Mouse (Mus musculus): Measurements from ENCODE around the gene Mydgf. TPM values are rescaled to one million over a fixed set of nuclear protein-coding genes. Genes with fewer than 3 reads are reported as not detected.
A peak's percentile ranks its signal among the peaks of the same experiment; 100 is the strongest.

The Mydgf gene
- polyA plus RNA-seq, 1 experiment from 2014 or later: 102 TPM

GRCm38 (mm10) chr17:56182975-56183657 lies 604 bp downstream of the Mydgf start:
- ATAC-seq (replicated peaks; ENCODE audit: low FRiP score): peak; percentile 65
- Histone ChIP-seq H3K4me1 (replicated peaks; ENCODE audit: control insufficient read depth, insufficient read depth, low read length) (peaks cover 10% of the 10 kb centered on the region), H3K9ac (ENCODE audit: low read depth, low read length) (peak overlapping the region; percentile 86), H3K4me2 (peak overlapping the region; percentile 72), H3K9me3 (ENCODE audit: control insufficient read depth, low read length) (no peaks in the 10 kb centered on the region), H3K36me3 (ENCODE audit: control insufficient read depth, insufficient read depth, low read length) (peaks cover 39% of the 10 kb centered on the region), H3K4me3 (ENCODE audit: low read depth, low read length) (peak overlapping the region; percentile 90), H3K27ac (ENCODE audit: low read depth, low read length) (peak overlapping the region; percentile 75), H3K27me3 (replicated peaks; ENCODE audit: control insufficient read depth, insufficient read depth, low read length) (no peaks in the 10 kb centered on the region)
- peak; percentile 52 for DNase-seq (ENCODE audit: low spot score)
- WGBS: 3% methylated on average over 14 of the region's 14 CpGs

DNA sequence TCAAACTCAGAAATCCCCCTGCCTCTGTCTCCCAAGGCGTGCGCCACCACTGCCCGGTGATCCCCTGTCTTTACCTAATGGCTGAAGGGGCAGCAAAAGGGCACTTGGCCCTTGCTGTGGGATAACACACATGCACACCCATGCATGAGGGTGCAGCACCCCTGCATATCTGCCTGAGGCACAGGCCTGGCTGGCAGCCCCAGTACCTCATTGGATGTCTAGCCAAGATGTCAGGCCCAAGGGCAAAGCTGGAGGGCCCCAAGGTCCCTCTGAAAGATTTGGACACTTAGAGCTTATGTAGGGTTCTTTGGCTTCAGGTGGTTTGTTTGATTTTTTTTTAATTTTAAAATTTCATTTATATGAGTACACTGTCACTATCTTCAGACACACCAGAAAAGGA lies 8.3 kb downstream of the Mydgf start:
- H3K27me3 ChIP-seq (replicated peaks; ENCODE audit: control insufficient read depth, insufficient read depth, low read length): no peaks in the 10 kb centered on the region
- ATAC-seq (replicated peaks; ENCODE audit: low FRiP score): no peak
- H3K4me2 ChIP-seq: no peak overlapping the region
- H3K27ac ChIP-seq (ENCODE audit: low read depth, low read length): no peak overlapping the region
- no peaks in the 10 kb centered on the region; the same call in 1 of the 2 replicates for H3K4me1 ChIP-seq (replicated peaks; ENCODE audit: control insufficient read depth, insufficient read depth, low read length)
- no peaks in the 10 kb centered on the region for H3K9me3 ChIP-seq (ENCODE audit: control insufficient read depth, low read length)
- no peak overlapping the region for H3K9ac ChIP-seq (ENCODE audit: low read depth, low read length)
- peaks cover 41% of the 10 kb centered on the region for H3K36me3 ChIP-seq (ENCODE audit: control insufficient read depth, insufficient read depth, low read length)
- H3K4me3 ChIP-seq (ENCODE audit: low read depth, low read length): no peak overlapping the region
- WGBS: 94% methylated on average over 3 of the region's 3 CpGs
- no peak for DNase-seq (ENCODE audit: low spot score)

DNA sequence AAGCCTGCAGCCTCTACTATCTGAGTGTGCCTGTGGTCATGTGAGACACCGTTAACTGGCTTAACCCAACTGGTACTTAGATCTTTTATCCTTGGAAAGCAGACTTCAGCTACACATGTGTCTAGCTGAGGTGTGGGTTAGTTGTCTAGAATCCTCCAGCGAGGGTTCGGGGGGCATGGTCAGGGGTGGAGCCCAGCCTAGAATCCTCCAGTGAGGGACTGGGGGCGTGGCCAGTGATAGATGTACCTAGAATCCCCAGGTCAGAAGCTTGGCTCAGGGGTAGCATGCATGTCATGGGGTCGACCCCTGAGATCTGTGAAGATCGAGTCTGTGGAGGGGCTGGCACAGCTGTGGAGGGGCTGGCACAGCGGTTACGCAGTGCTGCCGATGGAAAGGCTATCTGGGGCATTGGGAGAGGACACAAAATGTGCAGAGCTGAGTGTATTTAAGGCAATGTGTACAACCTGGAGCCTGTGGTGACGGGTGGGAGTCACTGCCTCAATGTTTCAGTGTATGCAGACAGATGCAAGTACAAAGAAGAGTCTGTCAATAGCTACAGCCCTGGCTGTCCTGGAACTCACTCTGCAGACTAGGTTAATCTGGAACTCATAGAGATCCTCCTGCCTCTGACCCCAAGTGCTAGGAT lies 10.2 kb downstream of the Mydgf start:
- ATAC-seq (replicated peaks; ENCODE audit: low FRiP score) (0 out of 2 replicates have a peak, but pooled peaks have one; percentile 1), DNase-seq (ENCODE audit: low spot score) (no peak)
- Histone ChIP-seq H3K27ac (ENCODE audit: low read depth, low read length) (no peak overlapping the region), H3K27me3 (replicated peaks; ENCODE audit: control insufficient read depth, insufficient read depth, low read length) (no peaks in the 10 kb centered on the region), H3K9ac (ENCODE audit: low read depth, low read length) (no peak overlapping the region), H3K9me3 (ENCODE audit: control insufficient read depth, low read length) (no peaks in the 10 kb centered on the region), H3K4me1 (replicated peaks; ENCODE audit: control insufficient read depth, insufficient read depth, low read length) (peaks cover 2% of the 10 kb centered on the region), H3K36me3 (ENCODE audit: control insufficient read depth, insufficient read depth, low read length) (peaks cover 27% of the 10 kb centered on the region), H3K4me3 (ENCODE audit: low read depth, low read length) (no peak overlapping the region), H3K4me2 (no peak overlapping the region)
- WGBS: 55% methylated on average over 10 of the region's 10 CpGs

DNA sequence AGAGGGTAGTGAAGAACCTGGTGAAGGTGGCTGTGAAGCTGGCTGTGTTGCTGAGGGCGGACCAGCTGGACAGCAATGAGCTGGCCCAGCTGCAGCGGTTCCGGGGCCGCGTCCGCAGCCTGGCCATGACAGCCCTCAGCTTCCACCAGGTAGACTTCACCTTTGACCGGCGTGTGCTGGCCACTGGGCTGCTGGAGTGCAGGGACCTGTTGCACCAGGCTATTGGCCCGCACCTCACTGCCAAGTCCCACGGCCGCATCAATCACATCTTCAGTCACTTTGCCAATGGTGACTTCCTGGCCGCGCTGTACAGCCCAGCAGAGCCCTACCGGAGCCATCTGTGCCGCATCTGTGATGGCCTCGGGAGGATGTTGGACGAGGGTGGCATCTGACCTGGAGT lies 11.8 kb downstream of the Mydgf start:
- Histone ChIP-seq H3K36me3 (ENCODE audit: control insufficient read depth, insufficient read depth, low read length) (peaks cover 14% of the 10 kb centered on the region), H3K27ac (ENCODE audit: low read depth, low read length) (no peak overlapping the region), H3K27me3 (replicated peaks; ENCODE audit: control insufficient read depth, insufficient read depth, low read length) (no peaks in the 10 kb centered on the region), H3K9me3 (ENCODE audit: control insufficient read depth, low read length) (no peaks in the 10 kb centered on the region), H3K4me1 (replicated peaks; ENCODE audit: control insufficient read depth, insufficient read depth, low read length) (peaks cover 2% of the 10 kb centered on the region), H3K4me2 (no peak overlapping the region), H3K4me3 (ENCODE audit: low read depth, low read length) (no peak overlapping the region), H3K9ac (ENCODE audit: low read depth, low read length) (no peak overlapping the region)
- WGBS: 89% methylated on average over 17 of the region's 17 CpGs
- no peak for DNase-seq (ENCODE audit: low spot score)
- ATAC-seq (replicated peaks; ENCODE audit: low FRiP score): no peak

- Histone ChIP-seq H3K9me3 (ENCODE audit: control insufficient read depth, low read length) (no peaks in the 10 kb centered on the region), H3K27me3 (replicated peaks; ENCODE audit: control insufficient read depth, insufficient read depth, low read length) (no peaks in the 10 kb centered on the region), H3K4me1 (replicated peaks; ENCODE audit: control insufficient read depth, insufficient read depth, low read length) (peaks cover 2% of the 10 kb centered on the region), H3K4me2 (no peak overlapping the region), H3K27ac (ENCODE audit: low read depth, low read length) (no peak overlapping the region), H3K4me3 (ENCODE audit: low read depth, low read length) (no peak overlapping the region), H3K9ac (ENCODE audit: low read depth, low read length) (no peak overlapping the region), H3K36me3 (ENCODE audit: control insufficient read depth, insufficient read depth, low read length) (peaks cover 10% of the 10 kb centered on the region)
- no peak for ATAC-seq (replicated peaks; ENCODE audit: low FRiP score)
- WGBS: 83% methylated on average over 9 of the region's 9 CpGs
- no peak for DNase-seq (ENCODE audit: low spot score)
These were observed 12.3 kb downstream of the Mydgf start for GRCm38 (mm10) chr17:56171456-56171855.

DNA sequence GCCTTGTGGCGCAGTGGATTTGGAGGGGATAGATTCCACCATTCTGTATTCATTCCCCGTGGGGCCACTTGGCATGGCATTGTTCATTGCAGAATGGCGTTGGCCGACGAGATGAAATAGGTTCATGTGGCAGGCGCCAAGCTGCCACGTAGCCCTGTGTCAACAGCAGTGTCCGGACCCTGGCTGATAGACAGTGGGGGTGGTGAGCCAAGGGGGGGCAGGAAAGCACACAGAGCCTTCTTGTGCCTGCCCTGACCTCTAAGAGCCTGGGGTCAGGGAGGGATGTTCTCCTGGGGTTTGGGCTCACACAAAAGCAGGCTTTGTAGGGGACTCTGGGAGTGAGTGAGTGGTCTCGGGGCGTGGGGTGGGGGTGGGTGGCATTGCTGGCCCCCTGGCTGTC lies 13.1 kb downstream of the Mydgf start:
- ATAC-seq (replicated peaks; ENCODE audit: low FRiP score) (no peak), DNase-seq (ENCODE audit: low spot score) (no peak)
- H3K4me1 ChIP-seq (replicated peaks; ENCODE audit: control insufficient read depth, insufficient read depth, low read length): peaks cover 2% of the 10 kb centered on the region
- peaks cover 7% of the 10 kb centered on the region; the same call in 1 of the 2 replicates for H3K36me3 ChIP-seq (ENCODE audit: control insufficient read depth, insufficient read depth, low read length)
- H3K4me3 ChIP-seq (ENCODE audit: low read depth, low read length): no peak overlapping the region
- H3K27me3 ChIP-seq (replicated peaks; ENCODE audit: control insufficient read depth, insufficient read depth, low read length): no peaks in the 10 kb centered on the region
- H3K9me3 ChIP-seq (ENCODE audit: control insufficient read depth, low read length): no peaks in the 10 kb centered on the region
- H3K9ac ChIP-seq (ENCODE audit: low read depth, low read length): no peak overlapping the region
- H3K4me2 ChIP-seq: 0 out of 2 replicates have a peak overlapping the region, but pooled peaks have one; percentile 12
- 70% methylated on average over 10 of the region's 10 CpGs for WGBS
- 0 out of 2 replicates have a peak overlapping the region, but pooled peaks have one; percentile 11 for H3K27ac ChIP-seq (ENCODE audit: low read depth, low read length)

DNA sequence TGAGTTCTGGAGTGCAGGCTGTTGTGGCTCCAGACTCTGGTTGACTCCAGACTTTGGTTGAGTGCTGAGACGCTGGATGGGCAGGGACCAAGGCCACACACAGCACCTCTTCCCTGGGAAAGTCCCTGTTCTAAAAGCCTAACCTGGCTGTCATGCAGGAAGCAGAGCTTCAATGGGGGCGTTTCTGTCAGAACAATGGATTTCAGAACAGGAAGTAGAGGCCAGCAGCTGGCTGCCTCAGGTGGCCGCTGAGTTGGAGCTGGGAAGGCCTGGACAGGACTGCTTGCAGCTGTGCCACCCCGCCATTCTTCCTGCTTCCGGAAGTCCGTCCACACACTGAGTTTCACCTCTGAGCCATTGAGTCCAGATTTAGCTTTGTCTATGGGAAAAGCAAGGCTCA lies 13.9 kb downstream of the Mydgf start:
- Histone ChIP-seq H3K36me3 (ENCODE audit: control insufficient read depth, insufficient read depth, low read length) (peaks cover 1% of the 10 kb centered on the region; the same call in 1 of the 2 replicates), H3K27me3 (replicated peaks; ENCODE audit: control insufficient read depth, insufficient read depth, low read length) (no peaks in the 10 kb centered on the region), H3K27ac (ENCODE audit: low read depth, low read length) (0 out of 2 replicates have a peak overlapping the region, but pooled peaks have one; percentile 11), H3K4me1 (replicated peaks; ENCODE audit: control insufficient read depth, insufficient read depth, low read length) (peaks cover 2% of the 10 kb centered on the region), H3K4me3 (ENCODE audit: low read depth, low read length) (no peak overlapping the region), H3K4me2 (no peak overlapping the region), H3K9me3 (ENCODE audit: control insufficient read depth, low read length) (no peaks in the 10 kb centered on the region), H3K9ac (ENCODE audit: low read depth, low read length) (no peak overlapping the region; the same call in 1 of the 2 replicates)
- ATAC-seq (replicated peaks; ENCODE audit: low FRiP score): 0 out of 2 replicates have a peak, but pooled peaks have one; percentile 26
- 54% methylated on average over 6 of the region's 6 CpGs for WGBS
- DNase-seq (ENCODE audit: low spot score): no peak

DNA sequence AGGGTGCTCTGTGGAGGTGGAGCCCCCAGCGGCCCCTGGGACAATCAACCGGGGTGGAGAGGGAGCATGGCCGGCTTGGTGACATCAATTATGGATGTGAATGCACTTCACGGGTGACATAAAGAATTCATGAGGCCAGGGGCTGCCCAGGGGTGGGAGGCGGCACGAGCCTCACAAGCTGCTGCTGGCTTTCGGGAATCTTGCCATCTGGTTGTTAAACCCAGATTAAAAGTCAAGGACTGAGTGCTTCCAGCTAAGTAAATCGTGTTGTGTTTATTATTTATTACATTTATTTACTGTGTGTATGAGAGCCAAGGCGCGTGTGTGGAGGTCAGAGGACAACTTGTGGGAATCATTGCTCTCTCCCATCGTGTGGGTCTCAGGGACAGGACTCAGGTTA lies 18.0 kb downstream of the Mydgf start:
- Histone ChIP-seq H3K4me2 (no peak overlapping the region), H3K36me3 (ENCODE audit: control insufficient read depth, insufficient read depth, low read length) (no peaks in the 10 kb centered on the region), H3K27ac (ENCODE audit: low read depth, low read length) (no peak overlapping the region), H3K9ac (ENCODE audit: low read depth, low read length) (no peak overlapping the region), H3K27me3 (replicated peaks; ENCODE audit: control insufficient read depth, insufficient read depth, low read length) (no peaks in the 10 kb centered on the region; the same call in 1 of the 2 replicates), H3K4me1 (replicated peaks; ENCODE audit: control insufficient read depth, insufficient read depth, low read length) (peaks cover 10% of the 10 kb centered on the region), H3K4me3 (ENCODE audit: low read depth, low read length) (no peak overlapping the region), H3K9me3 (ENCODE audit: control insufficient read depth, low read length) (no peaks in the 10 kb centered on the region)
- 76% methylated on average over 11 of the region's 11 CpGs for WGBS
- ATAC-seq (replicated peaks; ENCODE audit: low FRiP score) (no peak), DNase-seq (ENCODE audit: low spot score) (no peak)
